Mouse (Mus musculus) adrenal gland, postnatal 4 days (tissue): ENCODE results near the gene Fbf1. TPM values are rescaled to one million over a fixed set of nuclear protein-coding genes. Genes with fewer than 3 reads are reported as not detected.
"Not testable (repeated sequence)": the region's sequence is repeated elsewhere in the genome, so short reads cannot be mapped to it uniquely, and the experiment has no call there.

Source experiments
- DNase-seq, 2 experiments: peaks; one replicate each; pipeline ENCODE4 v3.0.0; 2021 to 2022; ENCODE audit warnings: low spot score in 2 of 2, mixed read lengths in 2 of 2
- total RNA-seq, 2 experiments: library from RNA; stranded (reverse); gene quantifications; 2 replicates each; pipeline ENCODE4 v1.2.3; 2021

The Fbf1 gene
- total RNA-seq, 2 experiments from 2014 or later, result 57.7 to 63.5 TPM

DNA sequence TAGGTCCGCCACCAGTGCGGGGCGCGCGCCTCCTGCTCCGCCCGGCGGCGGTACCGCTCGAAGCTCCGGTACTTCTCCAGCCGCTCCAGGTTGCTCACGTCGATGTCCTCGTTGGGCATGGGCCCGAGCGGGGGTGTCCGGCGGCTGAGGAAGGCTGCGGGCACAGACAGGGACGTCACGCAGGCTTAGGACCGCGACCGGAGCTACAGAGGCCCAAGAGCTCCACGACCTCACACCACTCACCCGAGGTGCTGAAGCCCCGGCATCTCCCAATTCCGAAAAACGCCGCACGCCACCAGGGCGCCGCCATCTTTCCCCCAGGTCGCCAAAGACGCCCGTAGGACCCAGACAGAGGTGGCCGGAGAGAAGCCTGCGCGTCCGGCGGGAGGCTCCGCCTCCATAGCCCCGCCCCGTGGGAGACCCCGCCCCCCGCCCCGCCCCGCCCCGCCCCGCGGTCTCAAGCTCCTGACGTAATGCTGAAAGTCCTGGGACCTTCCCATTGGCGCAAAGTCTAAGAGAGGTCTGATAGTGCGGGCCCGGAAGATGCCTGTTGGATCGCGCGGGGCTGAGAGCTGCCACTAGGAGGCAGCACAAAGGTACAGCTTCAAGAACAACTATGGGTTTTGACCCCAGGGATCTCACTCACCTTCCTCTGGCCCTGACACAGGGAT is 29.4 kb downstream of the Fbf1 start, which contains the start of gene Mrpl38:
Mrpl38 (minus strand) TSS at position 401 of the 671 bp plus-strand sequence.
- peak; percentile 78 for DNase-seq

- no peak for DNase-seq
Observed at GRCm38 (mm10) chr11:116138096-116138467, 29.9 kb downstream of the Fbf1 start.

GRCm38 (mm10) chr11:116134171-116134570 is 33.8 kb downstream of the Fbf1 start:
- no peak for DNase-seq

GRCm38 (mm10) chr11:116133497-116133896 is 34.5 kb downstream of the Fbf1 start:
- DNase-seq, result no peak

- DNase-seq, result no peak
Observed at GRCm38 (mm10) chr11:116132366-116133333, 35.3 kb downstream of the Fbf1 start.

- DNase-seq, result no peak
Observed at GRCm38 (mm10) chr11:116131349-116132170, 36.4 kb downstream of the Fbf1 start.

GRCm38 (mm10) chr11:116130488-116131205 is 37.3 kb downstream of the Fbf1 start, which contains the start of gene Trim65:
Gene Trim65 (minus strand): TSS chr11:116131128.
- DNase-seq, result peak; percentile 68 to 74

DNA sequence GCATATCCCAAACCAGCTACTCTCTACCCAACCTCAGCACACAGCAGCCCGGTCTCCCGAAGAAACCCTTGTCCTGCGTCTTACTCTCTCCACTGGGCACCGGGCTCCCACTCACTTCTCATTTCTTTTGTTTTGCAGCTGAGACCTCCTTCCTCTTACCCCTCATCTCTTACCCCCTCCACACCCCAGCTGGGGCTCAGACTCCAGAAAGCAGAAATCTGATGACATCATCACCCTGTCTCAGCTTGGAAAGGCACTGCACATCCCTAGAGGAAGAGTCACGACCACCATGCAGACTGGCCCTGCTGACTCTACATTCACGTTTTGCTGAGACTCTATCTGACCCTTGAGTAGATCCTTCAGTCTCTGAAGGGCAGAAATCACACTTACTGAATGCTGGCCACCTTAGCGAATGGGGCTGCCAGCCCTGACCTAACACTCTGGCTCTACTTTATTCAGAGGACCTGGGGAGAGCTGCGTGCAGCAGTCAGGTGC is 37.9 kb downstream of the Fbf1 start:
- DNase-seq, result no peak

- no peak for DNase-seq
Observed at GRCm38 (mm10) chr11:116129091-116129790, 38.7 kb downstream of the Fbf1 start.

DNA sequence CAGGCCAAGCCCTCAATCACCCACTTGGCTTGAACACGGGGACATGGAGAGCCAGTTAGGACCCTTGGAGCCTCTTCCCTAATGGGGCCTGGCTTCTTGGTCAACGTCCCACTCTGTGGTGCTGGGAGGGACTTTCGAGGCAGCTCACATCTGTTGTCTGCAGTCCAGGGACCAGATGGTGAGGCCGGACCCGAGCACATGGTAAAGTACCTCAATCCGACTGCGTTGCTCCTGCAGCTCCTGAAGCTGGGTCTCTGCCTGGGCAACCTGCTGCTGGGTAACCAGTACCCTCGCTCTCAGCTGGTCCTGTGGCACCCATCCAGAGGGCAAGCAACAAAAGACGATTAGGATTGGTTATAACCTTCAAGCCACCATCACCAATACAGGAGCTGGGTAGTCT is 40.0 kb downstream of the Fbf1 start:
- DNase-seq, result no peak

DNA sequence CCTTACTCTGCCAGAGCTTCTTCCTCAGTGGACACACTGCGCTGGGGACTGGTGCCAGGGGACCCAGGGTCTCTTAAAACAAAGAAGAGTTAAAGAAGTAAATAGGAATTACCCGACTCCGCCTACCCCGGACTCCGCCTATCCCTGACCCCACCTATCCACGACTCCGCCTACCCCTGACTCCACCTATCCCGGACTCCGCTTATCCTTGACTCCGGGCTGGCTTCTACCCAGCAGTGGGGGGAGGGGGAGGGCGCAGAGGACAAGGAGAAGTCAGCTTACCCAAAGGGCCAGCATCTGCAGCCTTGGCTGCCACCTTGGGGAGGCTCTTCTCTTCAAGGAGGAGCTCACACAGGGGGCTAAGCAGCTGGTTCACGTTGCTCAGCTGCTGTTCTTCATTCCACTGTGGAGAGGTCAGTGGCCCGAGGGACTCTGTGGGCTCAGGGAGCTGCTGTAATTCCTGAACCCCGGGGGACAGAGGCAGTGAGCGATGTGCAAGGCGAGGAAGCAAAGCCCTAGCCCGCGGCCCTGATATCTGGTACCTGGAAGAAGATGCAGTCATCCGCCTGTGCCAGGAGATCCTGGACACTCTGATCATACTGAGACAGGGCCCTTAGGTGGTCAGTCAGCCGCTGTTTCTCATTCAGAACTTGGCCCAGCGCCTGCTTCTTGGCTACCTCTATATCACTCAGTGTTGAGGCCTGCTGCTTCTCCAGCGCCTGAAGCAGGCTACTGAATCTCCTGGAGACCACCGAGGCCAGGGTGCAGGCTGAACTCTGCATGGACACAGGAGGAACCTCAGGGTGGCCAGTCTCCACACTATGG is 40.6 kb downstream of the Fbf1 start, which contains the start of gene Trim47:
Trim47 (minus strand) TSS at position 55 of the 825 bp plus-strand sequence.
- DNase-seq, result peak; percentile 73 to 82

- DNase-seq, result no peak
Observed at GRCm38 (mm10) chr11:116126261-116126660, 41.7 kb downstream of the Fbf1 start.

DNA sequence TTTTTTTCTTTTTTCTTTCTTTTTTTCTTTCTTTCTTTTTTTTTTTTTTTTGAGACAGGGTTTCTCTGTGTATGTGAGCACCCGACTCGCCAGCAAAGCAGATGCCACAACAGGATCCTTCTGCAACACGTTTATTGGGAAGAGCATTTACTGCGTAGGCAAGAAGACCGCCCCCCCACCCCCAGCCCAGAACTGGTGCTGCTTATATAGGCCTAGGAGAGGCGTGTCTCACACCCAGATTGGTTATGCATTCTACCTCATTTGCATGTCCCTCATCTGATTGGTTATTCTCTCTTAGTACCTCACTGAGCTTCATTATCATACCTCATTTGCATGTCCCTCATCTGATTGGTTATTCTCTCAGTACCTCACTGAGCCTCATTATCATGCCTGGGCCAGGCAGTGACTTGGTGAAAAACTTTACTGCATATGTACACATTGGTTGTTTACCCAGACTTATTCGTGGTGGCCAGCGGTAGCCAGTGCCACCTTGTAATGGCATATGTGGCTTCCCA is 46.2 kb downstream of the Fbf1 start:
- DNase-seq, result not testable (repeated sequence)

DNA sequence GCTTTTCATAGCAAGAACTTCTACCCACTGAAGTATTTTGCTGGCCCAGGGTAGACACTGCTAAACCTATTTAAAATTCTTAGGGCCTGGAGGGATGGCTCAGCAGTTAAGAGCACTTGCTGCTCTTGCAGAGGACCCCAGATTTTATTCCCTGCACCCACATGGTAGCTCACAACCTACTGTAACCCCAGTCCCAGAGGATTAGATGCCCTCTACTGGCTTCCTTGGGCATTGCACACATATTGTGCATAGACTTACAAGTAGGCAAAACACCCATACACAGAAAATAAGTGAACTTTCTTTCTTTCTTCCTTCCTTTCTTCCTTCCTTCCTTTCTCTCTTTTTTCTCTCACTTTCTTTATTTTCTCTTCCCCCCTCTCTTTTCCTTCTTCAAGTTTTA is 50.1 kb downstream of the Fbf1 start:
- no peak for DNase-seq

- no peak for DNase-seq
Observed at GRCm38 (mm10) chr11:116117241-116117640, 50.7 kb downstream of the Fbf1 start.

DNA sequence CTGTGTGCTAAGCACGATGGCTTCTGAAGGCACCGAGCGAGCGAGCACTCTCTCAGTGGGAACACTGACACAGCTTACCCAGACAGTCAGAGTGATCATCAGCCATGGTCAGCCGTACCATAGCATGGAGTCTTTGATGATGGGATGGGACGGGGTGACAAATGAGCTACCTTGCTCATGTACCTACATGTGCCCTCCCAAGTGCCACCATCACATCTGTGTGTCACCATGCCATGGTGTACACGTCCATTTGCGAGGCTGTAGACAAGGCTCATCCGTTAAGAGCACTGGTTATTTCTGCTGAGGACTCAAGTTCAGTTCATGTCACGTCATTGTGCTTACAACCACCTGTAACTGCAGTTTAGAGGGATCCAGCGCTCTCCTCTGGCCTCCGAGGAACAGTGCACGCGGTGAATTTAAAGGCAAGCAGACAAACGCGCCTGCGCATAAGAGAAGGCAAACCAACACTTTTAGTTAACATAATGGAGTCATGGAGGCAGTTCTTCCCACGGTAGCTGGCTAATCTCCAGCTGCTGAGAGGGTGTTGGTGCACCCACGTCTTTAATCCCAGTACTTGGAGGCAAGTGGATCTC is 56.3 kb downstream of the Fbf1 start:
- DNase-seq, result no peak

DNA sequence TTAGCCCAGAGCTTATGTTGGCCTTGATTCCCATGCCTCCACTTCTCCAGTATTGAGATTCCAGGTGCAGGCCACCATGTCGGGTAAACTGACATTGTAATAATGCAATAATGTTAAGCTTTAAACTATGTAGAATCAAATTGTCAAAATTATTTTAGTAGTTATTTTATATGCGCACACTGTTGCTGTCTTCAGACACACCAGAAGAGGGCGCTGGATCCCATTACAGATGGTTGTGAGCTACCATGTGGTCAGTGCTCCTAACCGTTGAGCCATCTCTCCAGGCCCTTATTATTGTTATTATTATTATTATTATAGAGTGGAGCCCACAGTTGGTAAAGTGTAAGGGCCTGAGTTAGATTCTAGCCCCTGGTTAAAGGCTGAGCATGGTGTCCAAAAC is 56.9 kb downstream of the Fbf1 start:
- DNase-seq, result no peak

DNA sequence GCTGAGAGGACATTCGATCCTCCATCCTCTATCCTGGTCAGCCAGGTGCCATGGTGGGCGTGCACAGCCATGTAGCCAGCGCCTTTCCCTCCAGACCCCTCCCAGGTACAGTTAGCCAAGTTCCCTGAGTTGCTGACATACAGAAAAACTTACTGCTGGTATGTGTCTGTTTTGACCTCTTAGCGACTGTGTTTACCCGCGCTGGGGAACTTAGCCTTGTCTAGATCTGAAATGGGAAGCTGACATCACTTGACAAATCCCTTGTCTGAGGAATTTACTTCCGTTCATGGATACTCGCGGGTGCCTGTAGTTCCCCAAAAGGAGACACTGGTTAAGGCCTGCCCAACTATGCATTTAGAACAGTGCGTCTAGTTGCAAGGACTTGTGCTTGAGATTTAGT is 57.4 kb downstream of the Fbf1 start:
- DNase-seq, result no peak
